Mouse (Mus musculus) adrenal gland (tissue): ENCODE results near the gene Grin2b.
"Not testable (repeated sequence)": the region's sequence is repeated elsewhere in the genome, so short reads cannot be mapped to it uniquely, and the experiment has no call there.

ENCODE experiments used
- intact Hi-C: fragments of 180-260 bp; cut with DNase I; formaldehyde crosslinking; loops from one replicate; pipeline ENCODE4 v1.15.1; 2025

Gene Grin2b

DNA sequence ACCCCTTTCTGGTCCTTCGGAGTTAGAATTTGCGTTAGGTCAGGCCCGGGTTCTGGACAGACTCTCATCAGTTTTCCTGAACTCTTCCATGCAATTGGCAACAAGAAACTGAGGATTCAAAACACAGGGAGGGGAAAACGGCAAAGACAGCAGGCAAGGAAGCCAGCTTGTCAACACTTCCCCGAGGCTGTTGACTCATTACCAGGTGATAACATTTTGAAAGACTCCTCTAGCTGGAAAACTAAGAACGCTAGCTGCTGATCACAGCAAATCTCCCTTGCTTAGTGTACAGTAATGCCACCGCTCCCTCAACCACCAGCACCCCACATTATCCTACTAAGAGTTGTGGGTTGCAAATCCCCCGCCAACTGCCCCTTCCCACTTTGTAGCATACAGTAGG lies 266.2 kb downstream of the Grin2b start:
- intact Hi-C loops = loop anchor here (2.0 to 5.0 kb wide), 3 partner anchors 190 to 445 kb away; no protein-coding TSS in a partner anchor

DNA sequence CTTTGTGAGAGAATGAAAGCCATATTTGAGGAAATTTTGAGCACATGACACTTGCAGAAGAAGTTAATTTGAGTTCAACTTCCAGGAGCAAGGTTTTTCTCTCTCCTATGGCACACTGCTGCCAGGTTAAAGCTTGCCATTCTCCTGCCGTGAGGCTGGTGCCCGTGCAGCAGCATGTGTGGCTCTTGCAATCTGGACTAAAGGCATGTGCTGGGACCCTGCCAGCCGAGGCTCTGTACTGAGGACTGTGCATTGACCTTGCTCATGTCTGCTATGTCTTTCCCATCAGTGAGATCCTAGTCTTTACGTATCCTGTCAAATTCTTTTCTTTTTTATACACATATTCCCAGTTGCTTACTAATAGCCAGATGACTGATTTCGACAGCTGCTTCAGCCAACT lies 268.9 kb downstream of the Grin2b start:
- intact Hi-C loops = no loop called here

DNA sequence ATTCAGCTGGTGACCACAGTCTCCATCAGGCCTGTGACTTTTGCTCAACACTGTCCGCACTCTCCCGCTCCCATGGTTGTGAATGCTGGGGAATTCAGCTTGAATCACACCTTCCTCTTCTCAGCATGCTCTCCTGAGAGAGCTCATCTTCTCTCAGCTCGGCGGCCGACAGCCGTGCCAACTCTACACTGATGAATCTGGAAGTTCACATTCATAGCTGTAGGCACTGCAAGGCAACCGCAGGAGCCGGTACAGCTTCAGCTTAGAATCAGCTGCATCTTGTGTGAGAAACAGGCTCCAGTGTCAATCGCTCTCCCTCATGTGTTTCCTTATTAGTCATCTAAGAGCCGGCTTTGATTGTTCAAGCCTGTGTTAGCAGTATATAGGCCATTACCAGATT lies 272.9 kb downstream of the Grin2b start:
- intact Hi-C loops = no loop called here

DNA sequence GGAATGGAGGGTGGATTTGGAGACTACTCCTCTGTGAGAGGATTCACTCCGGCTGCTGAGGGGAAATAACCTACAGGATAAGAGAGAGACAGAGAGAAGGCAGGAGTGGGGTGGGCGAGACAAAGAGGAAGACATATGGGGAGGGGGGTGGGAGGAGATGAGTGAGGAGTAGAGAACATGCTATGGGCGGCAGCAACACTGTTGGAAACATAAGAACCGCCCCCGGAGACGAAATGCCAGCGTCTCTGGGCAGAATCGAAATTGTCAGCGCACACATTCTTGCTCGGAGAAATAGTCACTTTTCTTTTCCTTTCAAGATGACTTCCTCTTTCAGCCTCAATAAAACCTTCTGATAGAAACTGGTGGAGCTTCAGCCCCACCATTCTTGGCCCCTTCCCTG lies 274.1 kb downstream of the Grin2b start:
- intact Hi-C loops = no loop called here

DNA sequence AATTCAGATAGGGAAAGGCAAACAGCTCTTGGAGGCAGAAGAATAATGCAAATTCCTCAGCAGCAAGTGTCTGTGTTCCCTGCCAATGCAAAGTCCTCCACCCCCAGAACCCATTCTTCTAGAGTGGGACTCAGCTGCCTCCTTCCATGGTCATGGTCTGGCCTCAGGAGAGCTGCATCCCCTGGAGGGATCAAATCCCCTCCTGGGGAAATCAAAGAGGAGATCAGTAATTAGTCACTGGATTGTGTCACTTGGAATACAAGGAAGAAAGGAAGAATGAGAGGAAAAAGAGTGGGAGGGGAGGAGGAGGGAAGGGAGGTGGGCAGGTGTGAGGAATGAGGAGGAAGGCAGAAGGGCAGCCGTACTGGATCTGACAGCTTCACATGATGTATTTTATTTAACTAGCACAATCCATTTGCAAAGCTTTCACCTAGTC lies 278.5 kb downstream of the Grin2b start:
- intact Hi-C loops = no loop called here

DNA sequence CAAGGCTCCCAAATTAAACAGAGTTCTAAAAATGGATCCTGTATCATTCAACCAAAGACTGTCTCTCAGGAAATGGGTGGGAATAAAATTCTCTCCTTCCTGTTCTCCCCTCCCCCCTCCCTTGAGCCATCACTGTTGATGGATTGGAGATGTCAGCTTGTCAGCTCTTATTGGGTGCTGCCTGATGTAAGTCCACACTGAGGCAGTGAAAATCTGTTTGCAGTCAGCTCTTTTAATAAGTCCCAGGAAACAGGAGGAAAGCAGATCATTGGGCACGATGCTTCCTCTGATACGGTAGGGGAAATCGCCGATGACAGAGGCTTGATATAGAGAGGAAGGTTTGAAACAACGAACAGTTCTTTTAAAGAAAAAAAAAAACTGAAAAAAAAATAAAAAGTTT lies 290.7 kb downstream of the Grin2b start:
- intact Hi-C loops = no loop called here

DNA sequence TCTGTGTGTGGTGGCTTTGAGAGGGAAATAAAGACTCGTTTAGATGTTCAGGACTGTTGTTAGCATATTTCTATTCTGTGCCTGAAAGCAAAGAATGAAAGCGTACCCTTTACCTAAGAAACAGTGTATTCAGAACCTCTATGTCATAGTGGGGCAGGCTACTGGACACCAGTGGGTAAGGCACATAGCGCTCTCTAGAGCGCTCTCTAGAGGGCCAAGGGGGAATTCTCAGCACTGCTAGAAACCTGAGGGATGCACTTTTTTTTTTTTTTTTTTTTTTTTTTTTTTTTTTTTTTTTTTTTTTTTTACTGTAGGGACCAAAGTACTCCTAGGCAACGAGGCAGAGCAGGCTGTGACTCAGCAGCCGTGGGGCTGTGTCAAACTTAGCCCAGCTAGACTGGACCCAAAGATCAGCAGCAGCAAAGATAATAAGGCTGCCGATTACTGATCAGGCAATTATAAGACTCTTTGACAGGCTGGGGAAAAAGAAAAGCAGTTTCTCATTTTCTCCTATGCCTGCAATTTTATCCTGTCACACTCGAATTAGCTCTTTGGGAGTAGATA lies 297.1 kb downstream of the Grin2b start:
- intact Hi-C loops = no loop called here

DNA sequence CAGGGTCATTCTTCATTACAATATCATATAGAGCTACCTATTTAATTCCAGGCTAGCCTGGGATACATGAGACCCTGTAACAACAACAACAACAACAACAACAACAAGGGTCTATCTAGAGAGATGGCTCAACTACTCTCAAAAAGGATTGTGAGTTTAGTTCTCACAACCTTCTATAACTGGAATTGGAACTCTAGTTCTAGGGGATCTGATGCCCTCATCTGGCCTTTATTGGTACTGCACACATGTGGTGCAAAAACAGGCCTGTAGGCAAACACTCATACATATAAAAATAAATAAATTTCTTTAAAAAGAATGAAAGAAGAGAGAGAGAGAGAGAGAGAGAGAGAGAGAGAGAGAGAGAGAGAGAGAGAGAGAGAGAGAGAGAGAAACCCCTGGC lies 298.7 kb downstream of the Grin2b start:
- intact Hi-C loops = no loop called here

- intact Hi-C loops = no loop called here
Measured at GRCm38 (mm10) chr6:135865832-135866231, 307.5 kb downstream of the Grin2b start.

DNA sequence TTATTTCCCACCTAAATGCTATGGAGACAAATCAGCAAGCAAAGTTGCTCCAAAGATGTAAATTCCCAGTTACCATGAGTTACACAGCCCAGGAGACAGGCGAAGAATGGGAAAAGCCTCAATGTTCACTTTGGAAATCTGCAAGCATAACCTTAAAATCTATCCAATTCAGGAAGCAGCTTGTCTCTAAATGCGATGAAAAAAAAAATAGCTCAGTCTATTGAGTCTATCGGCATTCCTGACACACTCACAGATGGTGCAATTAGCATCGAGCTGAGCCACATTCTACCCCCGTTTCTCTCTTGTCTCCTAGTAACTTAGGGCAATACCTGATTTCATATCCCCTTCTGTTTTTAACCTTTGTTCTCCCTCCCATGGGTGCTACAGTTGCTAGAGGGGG lies 309.3 kb downstream of the Grin2b start:
- intact Hi-C loops = no loop called here

DNA sequence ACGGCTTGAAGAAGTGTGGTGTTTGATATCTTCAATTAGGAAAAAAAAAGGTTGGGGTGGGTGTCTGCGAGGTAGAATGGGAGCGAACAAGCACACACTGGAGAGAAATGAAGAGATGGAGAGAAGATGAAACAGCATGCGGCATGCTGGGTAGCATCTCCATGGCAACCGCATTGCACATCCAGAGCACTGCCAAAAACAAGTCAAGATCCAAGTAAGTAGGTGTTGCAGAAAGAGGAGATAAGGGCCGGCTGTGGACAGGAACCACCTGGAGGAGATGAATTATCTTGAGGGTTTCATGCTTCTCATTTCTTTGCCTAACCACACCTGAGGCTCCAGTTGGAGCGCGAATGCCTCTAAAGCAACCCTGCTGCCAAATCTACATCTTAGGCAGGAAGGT lies 313.8 kb downstream of the Grin2b start:
- intact Hi-C loops = no loop called here

- intact Hi-C loops = no loop called here
Measured at GRCm38 (mm10) chr6:135854173-135854591, 319.1 kb downstream of the Grin2b start.

- intact Hi-C loops = no loop called here
Measured at GRCm38 (mm10) chr6:135843755-135844154, 329.6 kb downstream of the Grin2b start.

- intact Hi-C loops = no loop called here
Measured at GRCm38 (mm10) chr6:135836353-135836752, 337.0 kb downstream of the Grin2b start.

DNA sequence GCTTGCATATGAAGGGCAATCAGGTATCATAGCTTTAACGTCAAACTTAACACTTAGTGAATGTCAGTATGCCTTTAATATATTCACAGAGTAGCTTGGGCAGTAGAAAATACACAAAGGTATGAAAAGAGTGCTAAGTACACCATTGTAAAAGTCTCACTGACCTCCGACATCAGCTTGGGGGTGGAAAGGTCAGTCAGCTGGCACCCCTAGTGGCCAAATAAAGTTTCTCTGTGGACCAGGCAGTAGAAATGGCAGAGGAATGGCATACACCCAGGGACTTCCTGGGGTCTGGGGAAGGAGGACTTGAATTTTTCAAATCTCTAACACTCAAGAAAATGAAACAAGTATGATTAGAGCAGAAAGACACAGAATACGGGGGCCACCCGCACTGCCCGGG lies 339.8 kb downstream of the Grin2b start:
- intact Hi-C loops = no loop called here

- intact Hi-C loops = no loop called here
Measured at GRCm38 (mm10) chr6:135832041-135832440, 341.3 kb downstream of the Grin2b start.

GRCm38 (mm10) chr6:135831032-135831431 lies 342.3 kb downstream of the Grin2b start:
- intact Hi-C loops = no loop called here

DNA sequence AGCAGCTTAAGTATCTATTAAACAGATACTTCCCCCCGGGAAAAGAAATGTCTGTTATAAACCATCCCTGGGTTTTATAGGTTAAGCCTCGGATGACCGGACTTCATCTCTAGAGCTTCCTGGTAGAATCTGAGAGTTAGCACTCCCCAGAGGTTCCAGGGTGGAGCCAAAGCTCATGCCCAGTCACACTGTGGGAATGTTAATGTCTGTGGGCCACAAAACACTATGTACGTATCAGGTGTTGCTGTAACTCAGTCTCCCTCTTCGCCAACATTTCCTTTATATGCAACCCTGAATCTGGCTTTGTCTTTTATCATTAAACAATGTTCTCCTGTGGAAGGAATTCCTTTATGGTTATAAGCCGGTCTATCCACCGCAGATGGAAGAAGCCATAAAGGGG lies 343.9 kb downstream of the Grin2b start:
- intact Hi-C loops = no loop called here

DNA sequence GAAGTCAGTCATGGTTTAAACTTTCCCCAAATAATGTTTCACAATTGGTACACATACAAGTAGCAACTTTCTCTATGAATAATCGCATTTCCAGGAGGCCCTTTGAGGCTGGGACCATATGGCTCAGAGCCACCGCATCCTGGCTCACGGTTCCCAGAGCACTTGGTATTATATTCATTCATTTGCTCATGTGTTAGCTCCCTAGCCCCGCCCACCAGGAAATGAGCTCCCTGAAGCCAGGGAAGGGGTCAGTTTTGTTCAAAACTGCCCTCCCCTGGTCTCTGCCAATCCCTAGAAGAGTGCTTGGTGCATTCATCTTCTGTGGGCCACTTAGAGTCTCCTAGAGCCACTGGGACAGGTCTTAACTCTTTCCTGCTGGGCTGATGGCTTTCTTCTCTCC lies 344.3 kb downstream of the Grin2b start:
- intact Hi-C loops = loop anchor here (1.0 kb wide), 1 partner anchor 385 kb away; no protein-coding TSS in a partner anchor

DNA sequence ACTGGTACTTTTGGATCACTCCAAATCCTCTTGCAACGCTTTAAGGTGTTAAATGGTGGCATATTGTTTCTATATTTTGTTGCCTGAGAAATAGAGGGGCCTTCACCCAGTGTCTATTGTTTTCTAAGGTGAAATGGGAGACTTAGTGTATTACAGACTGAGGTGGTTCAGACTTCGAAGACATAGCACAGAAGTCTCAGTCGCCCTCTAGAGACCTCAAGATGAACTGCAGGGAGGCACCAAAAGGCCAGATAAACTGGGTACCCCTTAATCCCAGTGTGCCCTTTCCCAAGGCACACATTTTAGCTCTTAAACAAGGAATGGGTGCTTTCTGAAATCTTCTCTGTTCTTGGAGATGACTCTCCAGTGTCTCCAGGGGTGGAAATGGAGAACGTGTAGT lies 345.4 kb downstream of the Grin2b start:
- intact Hi-C loops = loop anchor here (1.0 kb wide), 1 partner anchor 384 kb away; no protein-coding TSS in a partner anchor

DNA sequence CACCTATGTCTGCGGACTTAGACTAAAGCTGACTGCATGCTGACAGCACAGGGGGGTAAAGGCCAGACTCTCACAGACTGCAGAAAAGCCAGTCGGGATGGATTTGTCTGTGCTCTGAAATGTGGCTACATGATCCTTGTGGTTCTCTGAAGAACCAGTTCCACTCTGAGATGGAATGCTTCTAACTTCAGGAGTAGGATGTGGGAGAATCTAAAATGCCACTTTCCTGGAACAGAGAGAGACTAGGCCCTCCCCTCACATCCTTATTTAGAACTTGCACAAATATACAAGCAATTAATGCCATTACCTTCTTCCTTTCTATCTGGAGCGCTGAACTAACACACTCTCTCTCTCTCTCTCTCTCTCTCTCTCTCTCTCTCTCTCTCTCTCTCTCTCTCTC lies 346.0 kb downstream of the Grin2b start:
- intact Hi-C loops = no loop called here

DNA sequence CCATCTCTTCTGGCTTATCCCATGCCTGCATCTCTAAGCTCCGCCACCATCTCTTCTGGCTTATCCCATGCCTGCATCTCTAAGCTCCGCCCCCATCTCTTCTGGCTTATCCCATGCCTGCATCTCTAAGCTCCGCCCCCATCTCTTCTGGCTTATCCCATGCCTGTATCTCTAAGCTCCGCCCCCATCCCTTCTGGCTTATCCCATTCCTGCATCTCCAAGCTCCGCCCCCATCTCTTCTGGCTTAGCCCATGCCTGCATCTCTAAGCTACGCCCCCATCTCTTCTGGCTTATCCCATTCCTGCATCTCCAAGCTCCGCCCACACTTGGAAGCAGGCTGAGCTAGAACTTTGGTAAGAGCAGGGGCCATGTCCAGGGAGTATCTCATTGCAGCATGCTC lies 346.5 kb downstream of the Grin2b start:
- intact Hi-C loops = not testable (repeated sequence)

DNA sequence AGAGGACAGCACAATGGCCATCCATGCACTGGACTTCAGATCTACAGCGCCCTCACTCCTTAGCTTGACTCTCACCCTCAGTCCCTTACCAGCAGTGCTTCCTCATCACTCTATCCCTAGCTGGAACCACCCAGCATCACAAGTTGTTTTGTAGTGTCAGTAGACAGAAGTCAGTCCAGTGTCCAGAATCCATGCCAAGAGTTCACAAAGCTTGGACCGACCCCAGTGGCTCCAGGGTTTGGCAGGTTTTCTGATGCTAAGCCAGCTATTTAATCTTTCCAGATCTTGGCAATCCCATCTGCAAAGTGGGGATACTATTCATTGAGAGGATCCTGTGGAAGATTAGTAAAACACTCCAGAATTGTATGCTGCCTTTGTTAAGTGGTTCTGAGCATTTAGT lies 355.9 kb downstream of the Grin2b start:
- intact Hi-C loops = no loop called here

GRCm38 (mm10) chr6:135813755-135814154 lies 359.6 kb downstream of the Grin2b start:
- intact Hi-C loops = no loop called here
